Mouse (Mus musculus) ovary, postnatal 36 days (tissue): ENCODE data around the gene Ccdc57.
"Not testable (repeated sequence)": the region's sequence is repeated elsewhere in the genome, so short reads cannot be mapped to it uniquely, and the experiment has no call there.

Source experiments
- DNase-seq: peaks from one replicate; pipeline ENCODE4 v3.0.0; 2022; ENCODE audit warnings: low spot score, mixed read lengths

Ccdc57 gene

DNA sequence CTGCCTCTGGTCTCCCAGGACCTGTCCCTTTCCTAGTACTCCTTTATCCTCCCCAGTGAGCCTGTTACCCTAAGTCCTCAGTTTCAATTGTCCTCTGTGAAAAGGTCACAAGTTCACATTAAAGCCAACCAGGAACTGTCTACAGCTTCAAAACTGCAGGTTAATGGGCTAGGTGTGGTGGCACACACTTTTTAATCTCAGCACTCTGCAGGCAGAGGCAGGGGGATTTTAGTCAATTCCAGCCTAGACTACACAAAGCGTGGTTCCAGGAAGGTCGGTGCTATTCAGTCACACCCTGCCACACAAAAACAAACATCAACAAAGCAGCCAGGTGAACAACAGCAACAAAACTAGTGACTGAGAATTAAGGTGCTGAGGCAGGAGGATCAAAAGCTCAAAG is 81.1 kb downstream of the Ccdc57 start:
- DNase-seq, result no peak

DNA sequence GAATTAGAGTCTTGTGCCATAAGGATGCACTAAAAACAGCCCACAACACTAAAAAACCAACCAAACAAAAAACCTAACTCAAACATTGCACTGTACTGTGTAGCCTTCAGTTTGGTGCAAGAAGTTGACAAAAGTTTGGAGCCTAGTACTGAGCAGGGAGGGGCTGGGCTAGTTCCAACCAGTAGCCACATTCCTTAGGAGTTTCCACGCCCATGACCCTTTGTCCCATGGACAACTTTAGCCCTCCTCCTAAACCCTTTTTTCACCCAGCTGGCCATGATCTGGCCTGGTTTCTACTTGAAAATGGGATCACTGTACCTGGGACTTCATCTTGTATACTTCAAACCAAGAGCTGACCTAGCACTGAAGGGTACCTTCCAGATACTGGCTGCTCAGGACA is 81.5 kb downstream of the Ccdc57 start:
- DNase-seq, result no peak

DNA sequence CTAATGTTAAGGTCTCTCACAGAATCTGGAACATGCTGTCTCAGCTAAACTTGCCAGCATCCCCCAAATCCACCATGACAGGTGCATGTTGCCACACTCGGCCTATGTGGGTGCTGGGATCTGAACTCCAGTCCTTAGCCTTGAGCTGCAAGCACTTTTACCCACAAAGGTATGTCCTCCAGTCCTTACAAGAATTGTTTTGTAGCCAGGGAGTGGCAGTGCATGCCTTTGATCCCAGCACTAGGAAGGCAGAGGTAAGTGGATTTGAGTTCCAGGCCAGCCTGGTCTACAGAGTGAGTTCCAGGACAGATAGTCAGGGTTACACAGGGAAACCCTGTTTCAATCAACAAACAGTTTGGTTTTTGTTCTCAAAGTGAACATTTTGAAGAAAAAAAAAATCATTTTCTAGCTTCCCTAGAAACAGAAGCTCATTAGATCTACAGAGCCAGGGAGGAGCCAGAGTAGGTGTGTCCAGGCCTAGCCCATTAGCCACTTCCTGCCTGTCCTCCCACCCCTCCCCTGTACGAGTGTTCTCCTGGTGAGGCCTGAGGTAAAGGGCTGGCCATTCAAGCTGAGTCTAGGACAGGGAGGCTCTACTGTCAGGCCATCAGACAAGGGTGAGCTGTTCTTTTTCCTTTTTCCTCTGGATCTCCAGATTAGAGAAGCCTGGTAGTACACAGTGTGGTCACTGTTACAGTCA is 82.2 kb downstream of the Ccdc57 start:
- no peak for DNase-seq

DNA sequence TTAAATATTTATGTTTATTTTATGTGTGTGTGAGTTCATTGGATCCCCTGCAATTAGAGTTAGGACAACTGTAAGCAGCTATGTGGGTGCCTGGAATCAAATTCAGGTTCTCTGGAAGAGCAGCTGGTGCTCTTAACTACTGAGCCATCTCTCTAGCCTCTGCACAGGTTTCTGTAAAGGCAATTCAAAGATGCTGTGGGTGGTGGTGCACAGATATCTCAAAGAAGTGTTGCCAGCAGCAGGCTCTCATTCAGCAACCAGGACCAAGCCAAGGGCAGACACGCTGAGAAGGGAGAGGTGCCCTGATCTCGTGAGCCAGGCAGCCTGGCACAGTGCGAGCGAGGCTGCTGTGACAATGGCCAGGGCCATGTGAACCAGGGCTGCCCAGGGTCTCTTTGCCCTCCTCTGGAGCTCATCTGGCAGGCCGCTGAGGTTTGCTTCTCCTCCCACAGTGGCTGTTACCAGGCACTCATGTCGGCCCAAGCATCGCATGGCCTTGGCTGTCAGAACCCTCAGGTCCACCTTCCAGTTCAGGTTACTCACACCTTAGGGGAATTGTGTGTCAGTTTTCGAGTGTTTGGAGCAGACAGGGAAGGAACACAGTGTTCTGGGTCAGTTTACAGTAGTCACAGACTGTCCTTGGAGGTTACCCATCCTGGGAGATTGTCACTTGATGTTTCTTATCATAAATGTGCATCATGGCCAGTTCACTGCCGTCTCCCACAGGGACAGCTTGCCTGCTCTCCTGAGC is 85.8 kb downstream of the Ccdc57 start:
- no peak for DNase-seq

DNA sequence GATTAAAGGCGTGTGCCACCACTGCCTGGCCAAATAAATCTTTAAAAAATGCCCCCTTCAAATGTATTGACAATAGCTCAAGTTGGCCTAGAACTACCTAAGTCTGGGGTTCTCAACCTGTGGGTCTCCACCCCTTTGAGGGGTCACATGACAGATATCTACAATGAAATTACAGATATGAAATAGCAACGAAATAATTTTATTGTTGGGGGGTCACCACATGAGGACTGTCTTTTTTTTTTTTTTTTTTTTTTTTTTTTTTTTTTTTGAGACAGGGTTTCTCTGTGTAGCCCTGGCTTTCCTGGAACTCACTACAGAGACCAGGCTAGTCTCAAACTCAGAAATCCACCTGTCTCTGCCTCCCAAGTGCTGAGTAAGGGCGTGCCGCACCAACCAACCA is 88.3 kb downstream of the Ccdc57 start:
- DNase-seq, result no peak

DNA sequence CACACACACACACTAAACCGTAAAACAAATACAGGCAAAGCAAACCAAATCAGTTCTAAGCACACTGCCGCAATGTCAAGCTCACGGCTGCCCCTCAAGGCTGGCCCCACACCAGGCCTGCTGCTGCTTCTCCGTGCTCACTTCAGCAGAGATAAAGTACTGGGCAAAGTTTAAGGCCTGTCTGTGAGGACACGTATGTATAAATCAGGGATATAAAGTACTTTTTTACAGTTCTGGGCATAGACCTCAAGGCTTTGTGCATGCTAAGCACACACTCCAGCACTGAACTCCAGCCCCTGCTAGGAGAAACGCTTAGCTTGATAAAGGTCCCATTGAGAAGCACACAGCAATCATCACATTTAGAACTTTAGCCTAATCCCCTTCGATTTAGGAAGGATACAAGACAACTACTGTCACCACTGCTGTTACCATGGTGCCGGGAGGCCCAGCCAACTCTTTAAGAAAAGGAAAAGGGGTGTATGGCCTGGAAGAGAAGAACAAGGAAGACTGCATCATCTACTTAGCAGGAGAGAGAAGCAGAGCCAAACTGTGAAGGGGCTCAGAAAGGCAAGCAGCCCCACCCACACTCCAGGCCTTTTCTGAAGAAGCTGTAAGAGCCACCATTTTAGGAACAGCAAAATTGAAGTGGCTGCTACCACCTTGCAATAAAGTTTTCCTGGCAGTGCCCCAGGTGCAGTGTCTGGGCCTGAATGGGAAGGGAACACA is 99.0 kb downstream of the Ccdc57 start:
- no peak for DNase-seq

DNA sequence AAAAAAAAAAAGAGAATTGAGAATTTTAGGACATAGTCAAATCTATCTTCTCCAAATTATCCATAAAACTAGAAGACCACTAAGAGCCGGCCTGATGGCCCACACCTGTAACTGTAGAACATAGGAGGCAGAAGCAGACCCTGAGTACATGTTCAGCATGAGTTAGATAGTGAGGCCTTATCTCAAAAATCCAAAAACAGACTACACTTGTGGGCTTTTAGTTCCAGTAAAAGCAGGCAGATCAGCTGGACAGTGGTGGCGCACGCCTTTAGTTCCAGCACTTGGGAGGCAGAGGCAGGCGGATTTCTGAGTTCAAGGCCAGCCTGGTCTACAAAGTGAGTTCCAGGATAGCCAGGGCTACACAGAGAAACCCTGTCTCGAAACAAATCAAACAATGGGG is 99.7 kb downstream of the Ccdc57 start:
- DNase-seq, result not testable (repeated sequence)

DNA sequence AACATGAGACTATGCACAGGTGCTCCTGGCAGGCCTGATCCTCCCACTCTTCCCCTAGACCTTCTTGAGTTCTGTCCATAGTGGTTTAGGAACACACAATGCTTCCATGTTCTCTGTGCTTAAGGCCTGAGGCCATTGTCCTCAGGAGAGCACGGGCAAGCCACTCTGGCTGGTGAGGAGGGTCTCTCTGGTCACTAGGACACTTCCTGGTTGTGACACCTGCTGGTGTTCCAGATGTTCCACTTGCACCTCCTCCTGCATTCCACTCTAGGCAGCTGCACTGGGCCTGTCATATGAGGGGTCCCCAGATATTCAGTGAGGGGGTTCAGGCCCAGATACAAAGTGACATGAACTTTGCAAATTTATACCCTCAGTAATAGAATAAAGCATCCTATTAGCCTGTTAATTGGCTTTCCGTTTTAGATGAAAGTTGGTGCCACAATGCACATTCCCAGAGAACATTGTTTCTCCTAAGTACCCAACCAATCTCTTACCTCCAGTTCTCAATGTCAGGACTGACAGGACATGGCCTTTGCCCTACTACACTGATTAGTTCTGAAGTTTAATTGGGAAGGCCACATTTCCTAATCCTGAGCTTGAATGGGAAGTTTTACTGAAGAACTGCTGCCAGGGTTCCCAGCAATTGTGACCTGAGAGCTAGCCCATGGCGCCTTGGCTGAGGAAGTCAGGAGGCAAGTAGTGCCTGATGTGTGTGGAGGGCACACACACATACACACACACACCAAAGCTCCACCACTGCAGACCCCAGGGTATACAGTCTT is 100.8 kb downstream of the Ccdc57 start:
- no peak for DNase-seq

DNA sequence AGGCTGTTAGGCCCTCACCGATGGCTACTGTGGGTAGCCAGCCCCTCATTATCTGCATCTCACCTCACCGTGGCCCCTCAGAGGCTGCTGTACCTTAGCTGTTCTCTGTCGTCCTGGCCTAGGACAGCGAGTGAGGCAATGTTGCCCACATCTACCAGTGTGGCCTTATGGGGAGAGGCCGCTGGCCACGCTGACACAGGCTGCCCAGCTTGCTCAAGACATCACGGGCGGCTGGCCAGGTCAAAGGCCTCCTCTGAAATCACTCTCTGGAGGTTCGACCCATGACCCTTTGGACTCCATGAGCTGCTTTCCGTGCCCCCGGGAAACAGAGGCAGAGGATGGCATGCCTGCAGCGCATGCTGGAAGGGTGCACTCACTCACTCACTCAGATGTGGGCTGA is 102.0 kb downstream of the Ccdc57 start:
- DNase-seq, result peak; percentile 40

DNA sequence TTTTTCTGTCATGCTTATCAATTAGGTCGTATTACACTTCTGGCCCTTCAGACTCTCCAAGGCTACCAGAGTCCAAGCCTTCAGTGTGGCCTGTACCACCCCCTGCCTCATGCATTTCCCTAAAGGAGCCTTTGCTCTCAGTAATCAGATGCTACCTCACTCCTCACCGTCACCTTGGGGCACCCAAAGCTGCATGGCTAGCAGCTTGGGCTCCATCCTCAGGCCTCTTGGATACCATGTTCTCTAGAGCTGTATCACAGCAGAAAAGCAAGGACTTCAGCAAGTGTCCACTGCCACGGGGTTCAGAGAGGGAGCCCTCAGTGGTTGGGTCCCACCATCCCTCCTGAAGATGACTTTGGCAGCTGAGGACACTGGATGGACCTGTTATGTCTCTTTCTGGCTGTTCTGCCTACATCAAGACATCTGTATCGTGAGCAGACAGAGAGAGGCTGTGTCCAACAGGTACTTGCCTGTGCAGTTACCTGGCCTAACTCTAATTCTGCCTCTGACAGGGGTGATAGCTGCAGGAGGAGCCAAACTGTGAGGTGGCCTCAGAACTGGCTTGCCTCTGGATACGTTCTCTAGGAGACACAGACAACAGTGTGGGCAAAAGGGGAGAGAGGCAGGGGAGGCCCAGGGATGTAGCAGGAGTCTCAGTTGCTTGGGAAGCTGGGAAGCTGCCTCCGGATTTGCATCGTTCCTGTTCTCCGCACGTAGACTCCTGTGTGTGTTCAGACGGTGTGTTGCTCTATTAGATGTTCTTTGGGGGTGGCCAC is 102.7 kb downstream of the Ccdc57 start:
- no peak for DNase-seq

DNA sequence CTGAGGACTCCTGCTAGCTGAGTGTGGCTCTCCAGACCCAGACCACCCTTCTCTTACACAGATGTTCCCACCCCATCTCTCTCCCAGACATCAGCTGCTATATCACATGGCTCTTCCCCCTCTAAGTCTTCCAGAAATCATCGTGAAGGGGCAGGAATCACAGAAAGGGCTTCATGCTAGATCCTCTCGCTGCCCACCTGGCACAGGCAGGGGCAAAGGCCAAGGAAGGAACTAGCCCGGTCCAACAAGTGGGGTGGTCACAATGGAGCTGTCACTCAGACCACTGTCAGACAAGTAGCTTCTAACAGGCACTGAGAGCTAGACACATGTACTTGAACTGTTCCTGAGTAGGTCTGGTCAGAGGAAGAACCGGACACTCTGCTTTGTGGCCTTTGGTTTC is 104.3 kb downstream of the Ccdc57 start:
- no peak for DNase-seq

DNA sequence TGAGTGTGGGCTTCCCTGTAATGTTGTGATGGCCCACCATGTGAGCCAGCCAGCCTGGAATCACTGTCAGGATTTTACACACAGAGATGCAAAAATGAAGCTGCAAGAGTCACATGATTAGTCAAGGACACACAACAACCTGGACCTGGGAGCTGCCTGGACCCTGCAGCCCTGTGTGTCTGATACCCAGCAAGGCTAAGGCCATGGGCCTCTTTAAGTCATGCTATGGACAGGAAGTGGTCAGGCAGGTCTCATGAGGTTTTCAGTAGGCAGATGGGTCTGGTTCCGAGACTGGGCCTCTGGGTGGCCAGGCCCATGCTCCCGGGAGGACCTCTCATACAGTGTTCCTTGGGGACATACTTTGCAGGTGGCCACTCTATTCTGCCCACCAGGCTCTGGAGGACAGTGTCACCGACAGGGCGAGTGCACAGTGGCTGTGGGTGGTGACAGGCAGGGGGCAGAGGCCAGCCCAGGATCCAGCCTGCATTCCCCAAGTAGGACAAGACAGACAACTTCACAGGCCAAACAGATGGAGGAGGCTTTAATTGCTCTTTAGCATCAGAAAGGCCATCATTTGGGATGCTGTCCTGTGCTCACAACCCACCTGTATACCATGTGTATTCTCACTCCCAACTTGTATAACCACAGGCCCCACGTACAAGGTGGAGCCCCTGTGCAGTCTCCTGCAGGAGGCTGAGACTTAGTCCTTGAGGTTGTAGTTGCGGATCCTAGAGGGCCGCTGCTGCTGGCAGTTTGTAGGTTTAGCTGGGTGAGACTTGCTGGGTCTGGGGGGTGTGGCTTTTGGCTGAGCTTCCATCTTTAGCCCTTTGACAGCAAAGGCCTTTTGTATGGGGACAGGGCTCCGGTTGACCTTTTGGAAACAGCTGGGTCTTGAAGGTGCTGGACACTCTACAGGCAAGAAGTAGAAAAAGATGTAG is 106.4 kb downstream of the Ccdc57 start:
- peak; percentile 4 for DNase-seq

DNA sequence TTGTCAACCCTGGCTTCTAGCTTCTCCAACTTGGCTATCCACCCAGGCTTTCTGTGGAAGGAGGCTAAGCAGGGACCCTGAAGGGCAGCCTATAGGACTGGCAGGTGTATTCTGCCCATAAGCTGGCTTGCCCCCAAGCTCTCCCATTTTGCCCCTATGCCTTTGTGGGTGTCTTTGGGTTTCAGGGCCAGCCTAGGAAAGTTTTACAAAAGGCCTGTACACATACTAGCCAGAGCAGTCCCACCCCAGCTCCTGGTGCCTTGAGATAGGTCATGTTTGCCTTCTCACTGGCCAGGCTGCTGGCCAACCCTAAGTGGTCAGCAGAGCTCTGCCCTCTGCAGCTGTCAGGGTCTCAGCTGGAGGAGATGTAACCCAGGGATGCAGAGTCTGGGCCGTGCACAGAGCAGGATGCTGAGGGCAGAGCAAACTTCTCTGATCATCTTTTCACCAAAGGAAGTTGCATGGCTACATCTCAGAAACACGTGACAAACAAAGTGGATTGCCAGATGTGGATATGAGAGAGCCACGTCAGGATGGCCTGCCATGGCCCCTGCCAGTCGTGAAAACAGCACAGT is 107.3 kb downstream of the Ccdc57 start:
- no peak for DNase-seq

DNA sequence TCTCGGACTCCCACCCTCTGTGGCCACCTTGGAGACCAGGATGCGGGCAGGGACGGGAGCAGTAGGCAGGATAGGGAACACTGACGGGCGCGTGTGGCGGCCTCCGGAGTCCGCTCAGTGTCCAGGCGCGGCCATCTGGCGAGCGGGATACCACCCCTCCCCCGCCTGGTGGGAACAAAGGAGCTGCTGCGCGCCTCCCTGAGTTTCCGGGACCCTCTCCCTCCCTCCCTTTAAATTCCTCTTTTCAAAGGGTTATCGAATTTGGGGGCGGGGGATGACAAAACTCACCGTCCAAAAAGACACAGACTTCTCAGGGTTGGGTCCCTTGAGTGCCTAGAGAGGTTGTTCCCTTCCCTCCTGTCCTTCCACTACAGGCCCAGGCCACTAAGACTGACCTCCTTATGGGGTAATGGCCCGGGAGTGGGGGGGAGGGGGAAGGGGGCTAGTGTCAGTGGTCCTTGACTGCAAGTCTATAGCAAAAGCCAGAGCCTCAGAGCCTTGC is 107.8 kb downstream of the Ccdc57 start:
- no peak for DNase-seq

DNA sequence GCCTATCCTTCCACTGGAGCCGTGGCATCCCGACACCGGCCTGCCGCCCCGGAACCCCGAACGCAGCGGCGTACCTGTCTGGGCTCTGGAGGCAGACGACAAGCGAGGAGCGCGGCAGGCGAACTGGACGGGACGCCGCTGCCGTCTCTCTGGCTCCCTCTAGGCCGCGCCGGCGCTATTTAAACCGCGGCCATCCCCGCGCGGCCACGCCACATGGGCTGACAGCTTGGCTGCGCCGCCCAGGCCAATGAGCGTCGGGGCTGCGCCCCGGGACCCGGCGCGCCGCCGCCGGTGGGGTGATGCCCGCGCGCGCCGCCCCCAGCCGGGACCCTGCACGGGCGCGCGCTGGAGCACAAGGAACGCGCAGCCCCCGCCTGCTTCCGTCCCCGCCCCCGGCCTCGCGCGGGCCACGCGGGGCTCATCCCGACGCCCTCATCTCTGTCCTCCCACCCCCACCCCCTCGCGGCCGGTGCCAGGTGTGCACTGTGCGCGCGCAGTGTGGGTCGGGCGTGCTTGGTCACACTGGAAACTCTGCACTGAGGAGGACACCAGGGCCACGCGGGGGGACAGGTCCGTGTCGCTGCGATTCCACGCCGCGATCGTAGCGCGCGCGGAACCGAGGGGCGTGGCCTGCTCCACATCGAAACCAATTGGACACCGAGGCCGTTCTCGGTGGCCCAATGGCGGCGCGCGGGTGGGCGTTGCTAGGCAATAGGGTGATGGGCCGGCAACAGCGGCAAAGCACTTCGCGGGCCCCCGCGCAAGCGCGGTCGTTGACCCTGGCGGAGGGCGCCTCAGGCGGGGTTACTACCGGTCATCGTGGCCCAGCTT is 108.5 kb downstream of the Ccdc57 start, which contains the start of gene Fasn:
Gene Fasn, minus strand, starts transcription at position 592 of the 831 bp plus-strand sequence.
- DNase-seq, result peak; percentile 97

DNA sequence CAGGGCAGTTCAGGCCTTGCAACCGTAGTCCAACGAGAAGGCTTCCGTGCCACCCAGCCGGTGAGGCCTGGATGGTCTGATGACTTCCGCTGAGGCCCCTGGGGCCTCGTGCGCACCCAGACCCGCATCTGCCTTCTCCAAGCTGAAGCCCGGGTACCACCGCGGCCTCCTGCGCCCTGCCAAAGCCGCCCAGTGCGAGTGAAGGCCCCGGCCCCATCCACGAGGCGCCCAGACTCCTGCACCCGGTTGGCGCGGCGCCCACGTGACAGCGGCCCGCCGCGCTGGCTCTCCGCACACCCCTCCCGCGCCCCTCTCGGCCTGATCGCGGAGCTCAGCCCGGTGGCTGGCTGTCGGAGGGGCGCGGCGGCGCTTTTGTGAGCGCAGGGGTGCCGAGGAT is 109.1 kb downstream of the Ccdc57 start:
- DNase-seq, result no peak

DNA sequence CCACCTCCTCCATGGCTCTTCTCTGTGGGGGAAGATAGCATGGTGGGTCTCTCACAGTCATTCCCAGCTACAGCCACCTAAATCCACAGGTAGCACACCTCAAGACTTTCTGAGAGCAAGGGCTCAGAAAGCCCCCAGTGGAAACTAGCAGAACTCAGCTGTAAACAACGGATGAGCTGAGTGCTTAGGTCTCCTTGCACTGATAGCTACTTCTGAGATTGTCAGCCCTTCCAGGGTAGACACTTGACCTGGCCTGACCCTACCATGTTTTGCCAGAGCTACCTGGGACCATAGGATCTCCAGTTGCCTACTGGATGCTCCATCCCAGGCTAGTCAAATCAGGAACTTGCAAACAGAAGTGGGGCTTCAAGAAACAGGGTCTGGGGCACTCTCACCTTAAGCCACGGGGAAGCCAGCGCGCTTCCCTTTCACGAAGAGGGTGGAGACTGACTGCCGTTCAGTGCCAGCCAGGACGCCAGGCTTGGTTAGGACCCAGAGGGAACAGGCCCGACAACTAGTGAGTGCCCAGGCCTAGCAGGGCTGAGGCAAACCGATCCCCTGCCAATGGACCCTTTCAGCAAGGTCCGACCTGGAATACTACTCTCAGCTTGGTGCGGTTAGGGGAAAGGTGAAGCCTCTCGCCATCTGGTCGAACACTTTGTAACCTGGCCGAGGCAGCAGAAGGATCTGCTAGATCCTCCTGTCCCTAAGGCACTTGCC is 109.7 kb downstream of the Ccdc57 start:
- peak; percentile 43 for DNase-seq

DNA sequence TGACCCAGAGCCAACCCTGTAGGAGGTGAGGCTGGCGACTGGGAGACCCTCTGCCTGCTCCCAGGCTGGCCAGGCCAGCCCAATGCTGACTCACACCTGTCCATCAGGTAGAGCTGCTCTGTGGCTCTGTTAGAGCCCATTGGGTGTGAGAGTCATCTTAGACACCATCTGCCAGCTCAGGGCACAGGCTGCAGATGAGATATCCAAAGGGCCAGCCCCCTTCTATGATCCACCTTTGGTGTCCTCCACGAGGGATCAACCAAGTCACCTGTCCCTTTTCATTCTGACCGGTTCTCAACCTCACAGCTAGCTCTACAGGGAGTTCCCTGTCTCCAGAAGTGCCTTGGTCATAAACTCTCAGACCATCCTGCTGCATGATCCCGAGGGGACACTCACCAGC is 110.4 kb downstream of the Ccdc57 start:
- peak; percentile 4 for DNase-seq
